Comparison of ENCODE assay signal across 8 mouse cellular contexts in the genomic region with DNA sequence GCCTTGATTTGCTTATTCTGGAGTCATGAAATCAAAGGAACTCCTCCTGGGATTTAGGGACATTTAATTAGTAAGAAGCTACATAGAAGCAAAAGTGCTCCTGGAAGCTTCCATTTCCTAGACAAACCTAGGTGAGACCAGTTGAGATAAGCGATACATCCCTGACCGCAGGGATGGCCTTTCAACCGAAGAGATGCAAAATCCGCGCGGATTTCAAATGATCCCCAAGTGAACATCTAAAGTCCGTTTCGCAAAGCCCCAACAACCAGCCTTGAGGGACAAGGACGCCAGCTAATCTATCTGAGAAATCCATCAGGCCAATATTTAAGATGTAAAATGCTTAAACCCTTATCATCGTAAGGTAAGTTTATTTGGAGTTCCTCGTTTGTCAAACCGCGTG. TPM values are rescaled to one million over a fixed set of nuclear protein-coding genes. Genes with fewer than 3 reads are reported as not detected.
A peak's percentile ranks its signal among the peaks of the same experiment; 100 is the strongest.
DNase-seq lines count a peak whose midpoint lies in the region; ATAC-seq lines count a peak whose summit lies in the region.

No protein-coding gene starts in this region.

- 1% methylated on average over 13 of the region's 13 CpGs for WGBS in heart, embryonic 12.5 days
- 1% methylated on average over 13 of the region's 13 CpGs for WGBS in forebrain, embryonic 15.5 days
- 4% methylated on average over 13 of the region's 13 CpGs for WGBS in limb, embryonic 13.5 days
- 2% methylated on average over 13 of the region's 13 CpGs for WGBS in neural tube, embryonic 15.5 days

- no peak overlapping the region for H3K27ac ChIP-seq in heart, embryonic 12.5 days (ENCODE audit: poor library complexity, severe bottlenecking)
- no peak overlapping the region for H3K27ac ChIP-seq in forebrain, embryonic 15.5 days (replicated peaks)
- no peak overlapping the region for H3K27ac ChIP-seq in limb, embryonic 13.5 days
- no peak overlapping the region for H3K27ac ChIP-seq in neural tube, embryonic 15.5 days (replicated peaks)

- H3K4me1 ChIP-seq in heart, embryonic 12.5 days (replicated peaks), result 0 out of 2 replicates have a peak, but pooled peaks cover 3% of the 10 kb centered on the region
- peaks cover 3% of the 10 kb centered on the region; the same call in 1 of the 2 replicates for H3K4me1 ChIP-seq in forebrain, embryonic 15.5 days
- H3K4me1 ChIP-seq in limb, embryonic 13.5 days, result peaks cover 3% of the 10 kb centered on the region; the same call in 1 of the 2 replicates
- H3K4me1 ChIP-seq in neural tube, embryonic 15.5 days, result peaks cover 2% of the 10 kb centered on the region; the same call in 1 of the 2 replicates

- no peak for DNase-seq in heart, adult 9 months (ENCODE audit: low spot score in 2 of 2)
- peak; percentile 29 for DNase-seq in NIH3T3 (ENCODE audit: low read depth)
- DNase-seq in cerebellum, adult 8-10 months, result no peak
- no peak for DNase-seq in right cerebral cortex, postnatal 14 days

- H3K36me3 ChIP-seq in heart, embryonic 12.5 days, result no peaks in the 10 kb centered on the region
- no peaks in the 10 kb centered on the region for H3K36me3 ChIP-seq in forebrain, embryonic 15.5 days
- H3K36me3 ChIP-seq in limb, embryonic 13.5 days, result peaks cover 4% of the 10 kb centered on the region; the same call in 1 of the 2 replicates
- no peaks in the 10 kb centered on the region for H3K36me3 ChIP-seq in neural tube, embryonic 15.5 days

- peak overlapping the region; percentile 86 for H3K4me2 ChIP-seq in heart, embryonic 12.5 days
- H3K4me2 ChIP-seq in forebrain, embryonic 15.5 days (replicated peaks), result peak overlapping the region; percentile 58
- peak overlapping the region; percentile 77 for H3K4me2 ChIP-seq in limb, embryonic 13.5 days (replicated peaks)
- peak overlapping the region; percentile 75 for H3K4me2 ChIP-seq in neural tube, embryonic 15.5 days

- no peaks in the 10 kb centered on the region for H3K27me3 ChIP-seq in heart, embryonic 12.5 days (replicated peaks)
- H3K27me3 ChIP-seq in forebrain, embryonic 15.5 days, result no peaks in the 10 kb centered on the region
- H3K27me3 ChIP-seq in limb, embryonic 13.5 days, result no peaks in the 10 kb centered on the region
- H3K27me3 ChIP-seq in neural tube, embryonic 15.5 days (replicated peaks), result no peaks in the 10 kb centered on the region

- no peak for ATAC-seq in heart, embryonic 12.5 days (ENCODE audit: insufficient number of reproducible peaks, low FRiP score)
- ATAC-seq in forebrain, embryonic 15.5 days (replicated peaks), result no peak
- no peak for ATAC-seq in limb, embryonic 13.5 days (ENCODE audit: low FRiP score, low read depth)
- no peak for ATAC-seq in neural tube, embryonic 15.5 days (ENCODE audit: low FRiP score)

- peak overlapping the region; percentile 76 for H3K4me3 ChIP-seq in heart, embryonic 12.5 days
- H3K4me3 ChIP-seq in forebrain, embryonic 15.5 days, result peak overlapping the region; percentile 62
- H3K4me3 ChIP-seq in limb, embryonic 13.5 days, result peak overlapping the region; percentile 64
- H3K4me3 ChIP-seq in neural tube, embryonic 15.5 days (replicated peaks), result peak overlapping the region; percentile 81

- peak overlapping the region; percentile 77 for H3K9ac ChIP-seq in heart, embryonic 12.5 days
- H3K9ac ChIP-seq in forebrain, embryonic 15.5 days (replicated peaks), result peak overlapping the region; percentile 45
- H3K9ac ChIP-seq in limb, embryonic 13.5 days, result peak overlapping the region; percentile 71
- peak overlapping the region; percentile 59 for H3K9ac ChIP-seq in neural tube, embryonic 15.5 days (replicated peaks)

- H3K9me3 ChIP-seq in heart, embryonic 12.5 days (replicated peaks), result no peaks in the 10 kb centered on the region
- H3K9me3 ChIP-seq in forebrain, embryonic 15.5 days, result no peaks in the 10 kb centered on the region
- no peaks in the 10 kb centered on the region for H3K9me3 ChIP-seq in limb, embryonic 13.5 days
- H3K9me3 ChIP-seq in neural tube, embryonic 15.5 days (replicated peaks), result no peaks in the 10 kb centered on the region

RNA-seq across cellular contexts. Expression of gene Rpp40, which starts 0.8 kb away (rescaled TPM):
- polyA plus RNA-seq in heart, embryonic 12.5 days (2016; fragmentation: Nextera tagmentation; extraction: Ambion mirVana), result 11.4 and 12.0 TPM in 2 replicates
- polyA plus RNA-seq in forebrain, embryonic 15.5 days (2015; fragmentation: Nextera tagmentation; extraction: Ambion mirVana), result 8.3 and 8.8 TPM in 2 replicates
- polyA plus RNA-seq in limb, embryonic 13.5 days (2015; fragmentation: Nextera tagmentation; extraction: Ambion mirVana), result 21.7 and 22.0 TPM in 2 replicates
- 7.9 and 12.0 TPM in 2 replicates for polyA plus RNA-seq in neural tube, embryonic 15.5 days (2015; fragmentation: Nextera tagmentation; extraction: Ambion mirVana)

RNA-seq across cellular contexts. Expression of gene Ppp1r3g, which starts 53.3 kb away (rescaled TPM):
- polyA plus RNA-seq in heart, embryonic 12.5 days (2016; fragmentation: Nextera tagmentation; extraction: Ambion mirVana), result 6.8 and 7.7 TPM in 2 replicates
- polyA plus RNA-seq in forebrain, embryonic 15.5 days (2015; fragmentation: Nextera tagmentation; extraction: Ambion mirVana), result 1.4 and 1.5 TPM in 2 replicates
- polyA plus RNA-seq in limb, embryonic 13.5 days (2015; fragmentation: Nextera tagmentation; extraction: Ambion mirVana), result 3.3 and 3.7 TPM in 2 replicates
- polyA plus RNA-seq in neural tube, embryonic 15.5 days (2015; fragmentation: Nextera tagmentation; extraction: Ambion mirVana), result 0.32 and 0.46 TPM in 2 replicates
